Mouse (Mus musculus) megakaryocyte-erythroid progenitor cell, adult 5-6 weeks (primary cell): ENCODE measurements at regions not wholly inside any gene's neighbourhood (a gene's known extent, or its start where the extent isn't known, plus 50 kb on each side); places are given as distances from the start of the nearest gene placed in this dataset.

ENCODE experiments used
- ATAC-seq: replicated peaks from 2 replicates; pipeline ENCODE4 v1.8.0; 2016; ENCODE audit warnings: mild to moderate bottlenecking, inconsistent platforms; ENCODE audit not compliant: severe bottlenecking, poor library complexity, low FRiP score, low TSS enrichment

DNA sequence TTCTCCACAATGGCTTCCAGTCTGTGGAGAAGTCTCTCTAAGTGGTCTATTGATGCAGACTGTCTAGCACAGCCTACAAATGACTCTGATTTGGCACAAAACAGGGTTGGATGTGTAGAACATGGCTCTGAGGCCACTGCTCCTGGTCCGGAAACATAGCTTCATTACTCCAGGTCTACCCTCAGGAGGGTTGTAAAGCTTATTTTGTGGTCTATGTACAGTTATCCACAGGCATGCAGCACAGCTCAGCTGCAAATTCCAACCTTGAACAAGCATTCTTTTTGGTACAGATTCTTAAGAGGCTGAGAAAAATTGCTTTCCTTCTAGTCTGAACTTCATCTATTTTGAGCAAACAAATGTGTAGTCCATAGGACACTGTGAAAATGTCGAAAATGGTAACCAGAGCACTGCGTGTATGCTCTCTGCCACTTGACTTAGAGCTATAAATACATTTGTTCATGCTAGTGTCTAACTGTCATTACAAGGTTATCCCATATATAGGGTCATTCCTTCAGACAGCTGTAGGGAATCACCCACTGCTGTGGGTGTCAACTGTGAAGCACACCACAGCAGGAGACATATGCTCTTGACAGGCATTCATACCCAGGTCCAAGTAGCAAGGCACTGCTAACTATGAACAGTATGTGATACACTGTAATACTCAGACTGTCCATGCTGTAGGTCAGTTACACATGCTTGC lies 239.5 kb upstream of the Dmac1 start:
- ATAC-seq = no peak
